Mouse (Mus musculus) liver, postnatal 0 days (tissue): ENCODE data around the gene Galr2. TPM values are rescaled to one million over a fixed set of nuclear protein-coding genes. Genes with fewer than 3 reads are reported as not detected.
"Not testable (repeated sequence)": the region's sequence is repeated elsewhere in the genome, so short reads cannot be mapped to it uniquely, and the experiment has no call there.

Experiments used
- ATAC-seq: fragments of 200-750 bp; cut with Nextera tagmentation; 2 replicates; pipeline ENCODE4 v1.8.0; 2017; ENCODE audit warnings: mild to moderate bottlenecking, moderate library complexity
- DNase-seq: peaks from one replicate; pipeline ENCODE4 v3.0.0-alpha.2; 2016
- H3K27ac ChIP-seq: fragments of 300-500 bp; sonication (generic); 2 replicates; pipeline ENCODE4 v1.5.1; 2014; ENCODE audit warnings: antibody characterized with exemption, moderate library complexity, mild to moderate bottlenecking, low read depth
- H3K27me3 ChIP-seq: fragments of 300-500 bp; sonication (generic); 2 replicates; pipeline ENCODE4 v1.6.1; 2014; ENCODE audit warnings: low read length, control low read depth, mixed read lengths; ENCODE audit not compliant: insufficient read depth
- H3K36me3 ChIP-seq: fragments of 300-500 bp; sonication (generic); replicated peaks from 2 replicates; pipeline ENCODE4 v1.6.1; 2014; ENCODE audit warnings: mild to moderate bottlenecking, control low read depth, low read length, moderate library complexity, mixed read lengths; ENCODE audit not compliant: insufficient read depth
- H3K4me1 ChIP-seq: fragments of 300-500 bp; sonication (generic); 2 replicates; pipeline ENCODE4 v1.6.1; 2014; ENCODE audit warnings: antibody characterized with exemption, mild to moderate bottlenecking, control low read depth; ENCODE audit not compliant: insufficient read depth
- H3K4me2 ChIP-seq: fragments of 300-500 bp; sonication (generic); 2 replicates; pipeline ENCODE4 v1.6.1; 2014; ENCODE audit warnings: low read depth, mild to moderate bottlenecking, low read length, moderate library complexity, mixed read lengths
- H3K4me3 ChIP-seq: fragments of 300-500 bp; sonication (generic); 2 replicates; pipeline ENCODE4 v1.5.1; 2014; ENCODE audit warnings: low read depth, low read length
- H3K9ac ChIP-seq: fragments of 300-500 bp; sonication (generic); replicated peaks from 2 replicates; pipeline ENCODE4 v1.6.1; 2014; ENCODE audit warnings: mild to moderate bottlenecking, moderate library complexity
- H3K9me3 ChIP-seq: fragments of 300-500 bp; sonication (generic); 2 replicates; pipeline ENCODE4 v1.6.1; 2016; ENCODE audit warnings: mild to moderate bottlenecking, control low read depth, low read length, mixed read lengths
- CTCF ChIP-seq: sonication (generic); IDR thresholded peaks from 2 replicates; pipeline ENCODE4 v1.5.1; 2016; ENCODE audit warnings: antibody characterized with exemption, low read depth
- EP300 ChIP-seq: IDR thresholded peaks from 2 replicates; pipeline ENCODE4 v1.6.1; 2016; ENCODE audit warnings: antibody characterized with exemption, low read depth, mild to moderate bottlenecking
- WGBS: fragments of 180-500 bp; shearing (Covaris S2); extraction: QIAGEN DNeasy Blood & Tissue Kit; methylation state at CpG from one replicate; pipeline ENCODE4 v1.1.7; 2014; ENCODE audit not compliant: insufficient replicate concordance; 5-methylcytosine and 5-hydroxymethylcytosine counted together
- polyA plus RNA-seq: library from polyadenylated mRNA; unstranded; fragments of >200 nt; fragmentation: Nextera tagmentation; extraction: Ambion mirVana; gene quantifications from 2 replicates; pipeline ENCODE4 v1.2.1, GENCODE M21; 2015

Galr2 gene
- polyA plus RNA-seq, 1 experiment from 2014 or later: not detected

DNA sequence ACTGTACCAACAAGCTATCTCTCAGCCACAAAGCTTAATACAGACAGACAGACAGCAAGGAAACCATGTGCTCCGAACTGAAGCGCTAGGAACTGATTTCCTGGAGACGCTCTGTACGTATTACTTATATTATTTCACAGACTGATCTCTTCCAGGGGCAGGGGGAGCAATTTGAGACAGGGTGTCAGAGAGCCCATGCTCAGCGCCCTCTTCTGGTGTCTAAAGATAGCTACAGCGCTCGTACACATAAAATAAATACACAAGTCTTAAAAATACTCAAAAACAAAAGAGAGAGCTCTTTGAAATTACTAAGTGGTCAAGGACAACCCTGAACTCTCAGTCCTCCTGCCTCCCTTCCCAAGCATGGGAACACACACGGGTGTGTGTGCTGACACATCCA is 13.1 kb upstream of the Galr2 start:
- no peak overlapping the region for H3K4me2 ChIP-seq
- 82% methylated on average over 8 of the region's 8 CpGs for WGBS
- no peak overlapping the region for H3K4me3 ChIP-seq
- no peak for ATAC-seq
- DNase-seq: no peak
- TF ChIP-seq CTCF: peak; percentile 42
- TF ChIP-seq EP300: no peak
- peaks cover 70% of the 10 kb centered on the region for H3K36me3 ChIP-seq
- no peak overlapping the region for H3K9ac ChIP-seq
- H3K27me3 ChIP-seq: no peaks in the 10 kb centered on the region
- peaks cover 10% of the 10 kb centered on the region for H3K4me1 ChIP-seq
- no peaks in the 10 kb centered on the region for H3K9me3 ChIP-seq
- H3K27ac ChIP-seq: no peak overlapping the region

- DNase-seq (no peak), ATAC-seq (no peak)
- Histone ChIP-seq H3K9me3 (no peaks in the 10 kb centered on the region), H3K4me2 (no peak overlapping the region), H3K36me3 (peaks cover 63% of the 10 kb centered on the region), H3K27me3 (no peaks in the 10 kb centered on the region), H3K4me1 (peaks cover 15% of the 10 kb centered on the region), H3K27ac (no peak overlapping the region), H3K4me3 (no peak overlapping the region), H3K9ac (no peak overlapping the region)
- WGBS: 91% methylated on average over 6 of the region's 6 CpGs
- TF ChIP-seq EP300 (no peak), CTCF (no peak)
Measured at GRCm38 (mm10) chr11:116268313-116268712, 12.4 kb upstream of the Galr2 start.

GRCm38 (mm10) chr11:116269560-116269959 is 11.2 kb upstream of the Galr2 start:
- Histone ChIP-seq H3K9ac (no peak overlapping the region), H3K4me2 (no peak overlapping the region), H3K4me3 (no peak overlapping the region), H3K36me3 (peaks cover 51% of the 10 kb centered on the region), H3K27ac (no peak overlapping the region), H3K27me3 (no peaks in the 10 kb centered on the region), H3K4me1 (peaks cover 19% of the 10 kb centered on the region), H3K9me3 (no peaks in the 10 kb centered on the region)
- TF ChIP-seq CTCF (no peak), EP300 (no peak)
- ATAC-seq: no peak
- DNase-seq: no peak
- 94% methylated on average over 8 of the region's 8 CpGs for WGBS

DNA sequence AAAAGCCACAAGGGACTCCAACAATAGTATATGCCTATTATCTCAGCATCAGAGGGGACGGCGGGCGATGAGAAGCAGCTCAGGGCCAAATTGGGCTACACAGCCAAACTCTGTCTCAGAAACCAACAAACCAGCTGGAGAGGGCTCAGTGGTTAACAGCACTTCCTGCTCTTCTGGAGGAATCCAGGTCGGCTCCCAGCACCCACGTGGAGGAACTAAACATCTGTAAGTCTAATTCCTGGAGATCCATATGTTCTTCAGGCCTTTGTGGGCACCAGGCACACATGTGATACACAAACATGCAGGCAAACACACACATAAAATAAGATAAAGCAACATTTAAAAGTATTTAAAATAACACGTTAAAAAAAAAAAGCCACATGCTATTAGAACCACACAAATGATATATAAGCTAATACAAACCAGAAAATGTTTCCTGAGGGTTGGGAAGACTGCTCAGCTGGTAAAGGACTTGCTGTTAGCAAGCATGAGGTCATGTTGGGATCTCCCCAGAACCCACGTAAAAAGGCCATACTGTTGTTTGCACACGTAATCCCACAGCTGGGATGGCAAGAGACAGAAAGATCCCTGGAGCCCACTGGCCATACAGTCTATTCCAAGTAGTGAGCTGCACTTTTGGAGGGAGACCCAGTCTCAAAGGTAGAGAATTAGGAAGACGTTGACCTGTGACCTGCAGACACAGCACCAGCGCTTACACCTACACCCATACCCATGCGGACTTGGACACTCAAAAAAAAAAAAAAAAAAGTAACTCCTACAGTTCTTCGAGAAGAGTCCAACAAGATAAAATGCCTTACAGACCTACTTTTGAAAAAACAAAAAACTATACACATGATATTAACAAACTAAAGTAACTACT is 7.9 kb upstream of the Galr2 start:
- peak; percentile 14 for DNase-seq
- Histone ChIP-seq H3K27me3 (no peaks in the 10 kb centered on the region), H3K9ac (peak overlapping the region; percentile 92), H3K27ac (no peak overlapping the region; the same call in 1 of the 2 replicates), H3K9me3 (no peaks in the 10 kb centered on the region), H3K4me1 (peaks cover 15% of the 10 kb centered on the region), H3K36me3 (peaks cover 23% of the 10 kb centered on the region), H3K4me2 (peak overlapping the region; percentile 96), H3K4me3 (peak overlapping the region; percentile 97)
- TF ChIP-seq CTCF (no peak), EP300 (no peak)
- 17% methylated on average over 12 of the region's 12 CpGs for WGBS
- no peak for ATAC-seq

- H3K9ac ChIP-seq: peak overlapping the region; percentile 92
- ATAC-seq (peak; percentile 59), DNase-seq (no peak)
- no peak for TF ChIP-seq CTCF
- TF ChIP-seq EP300: no peak
- peaks cover 15% of the 10 kb centered on the region for H3K4me1 ChIP-seq
- peaks cover 16% of the 10 kb centered on the region for H3K36me3 ChIP-seq
- peak overlapping the region; percentile 96 for H3K4me2 ChIP-seq
- no peaks in the 10 kb centered on the region for H3K9me3 ChIP-seq
- H3K27me3 ChIP-seq: no peaks in the 10 kb centered on the region
- WGBS: under 1% methylated on average over 39 of the region's 39 CpGs
- H3K4me3 ChIP-seq: peak overlapping the region; percentile 97
- H3K27ac ChIP-seq: peak overlapping the region; percentile 81
Measured at GRCm38 (mm10) chr11:116273469-116274044, 7.2 kb upstream of the Galr2 start.

DNA sequence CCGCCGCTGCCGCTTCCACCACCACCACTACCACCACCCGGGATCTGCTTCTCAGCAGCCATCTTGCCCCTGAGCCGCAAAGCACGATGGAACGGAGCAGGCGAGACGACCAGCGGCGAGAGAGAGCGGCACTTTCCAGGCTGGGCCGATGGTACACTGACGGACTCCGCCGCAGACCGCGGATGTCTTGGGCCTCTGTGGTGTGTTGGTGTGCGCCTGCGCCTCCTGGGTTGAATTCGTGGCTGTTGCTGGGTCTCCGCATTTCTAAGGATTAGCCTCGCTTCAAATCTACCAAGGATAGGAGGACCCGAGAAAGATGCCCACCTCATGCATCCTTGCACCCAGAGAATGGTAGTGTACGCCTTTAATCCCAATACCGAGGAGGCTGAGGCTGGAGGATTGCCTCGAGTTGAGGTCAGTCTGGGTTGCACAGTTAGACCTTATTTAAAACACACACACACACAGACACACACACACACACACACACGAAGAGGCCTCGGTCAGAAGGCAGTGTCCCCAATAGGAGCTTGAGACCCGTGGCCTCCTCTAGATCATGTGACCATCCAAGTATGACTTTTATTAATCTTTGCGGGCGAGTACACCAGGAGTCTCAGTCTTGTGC is 6.6 kb upstream of the Galr2 start, which contains the start of gene Srp68:
Gene Srp68, minus strand, starts transcription at position 173 of the 622 bp plus-strand sequence.
- H3K27me3 ChIP-seq: no peaks in the 10 kb centered on the region
- H3K9ac ChIP-seq: peak within 1 kb of the TSS; percentile 92
- peak within 1 kb of the TSS; percentile 97 for H3K4me3 ChIP-seq
- TF ChIP-seq CTCF (peak; percentile 15; the same call in 1 of the 2 replicates), EP300 (no peak)
- 2% methylated on average over 32 of the region's 32 CpGs for WGBS
- peaks cover 11% of the 10 kb centered on the region for H3K36me3 ChIP-seq
- ATAC-seq (peak; percentile 98), DNase-seq (peak; percentile 91)
- H3K9me3 ChIP-seq: no peaks in the 10 kb centered on the region
- H3K27ac ChIP-seq: peak within 1 kb of the TSS; percentile 81
- H3K4me1 ChIP-seq: peaks cover 15% of the 10 kb centered on the region
- H3K4me2 ChIP-seq: peak within 1 kb of the TSS; percentile 96

DNA sequence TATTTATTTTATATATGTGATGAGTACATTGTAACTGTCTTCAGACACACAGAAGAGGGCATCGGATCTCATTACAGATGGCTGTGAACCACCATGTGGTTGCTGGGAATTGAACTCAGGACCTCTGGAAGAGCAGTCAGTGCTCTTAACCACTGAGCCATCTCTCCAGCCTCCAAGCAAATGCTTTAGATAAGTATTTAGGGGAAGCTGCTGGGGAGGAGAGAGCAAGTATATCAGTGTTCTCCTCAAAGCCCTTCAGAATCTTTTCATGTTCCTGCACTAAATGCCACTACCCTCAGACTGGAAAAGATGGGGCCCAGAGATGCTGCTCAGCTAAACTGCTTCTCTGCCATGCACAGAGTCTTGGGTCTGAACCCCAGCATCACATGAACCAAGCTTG is 3.6 kb upstream of the Galr2 start:
- ATAC-seq: not testable (repeated sequence)

More for the DNA sequence above, 3.6 kb upstream of the Galr2 start:
- not testable (repeated sequence) for H3K36me3 ChIP-seq, H3K4me2 ChIP-seq, H3K9ac ChIP-seq, H3K27ac ChIP-seq, H3K9me3 ChIP-seq, DNase-seq, H3K4me3 ChIP-seq
- WGBS: 81% methylated on average over 1 of the region's 1 CpGs
- peaks cover 20% of the 10 kb centered on the region for H3K27me3 ChIP-seq
- H3K4me1 ChIP-seq: peaks cover 18% of the 10 kb centered on the region
